Mouse (Mus musculus) megakaryocyte, embryonic 14.5 days (primary cell): Measurements from ENCODE around the gene Crebbp.

ENCODE experiments used
- FLI1 ChIP-seq: IDR thresholded peaks from 2 replicates; pipeline ENCODE4 v1.6.1; 2012; ENCODE audit warnings: low read length, inconsistent platforms, mixed read lengths
- GATA1 ChIP-seq: IDR thresholded peaks from 3 replicates; pipeline ENCODE4 v1.6.1; 2012; ENCODE audit warnings: mixed read lengths, low read length, inconsistent platforms, borderline replicate concordance

- TF ChIP-seq GATA1: no peak
- no peak for TF ChIP-seq FLI1
Measured at GRCm38 (mm10) chr16:4035575-4035974, 178.2 kb downstream of the Crebbp start.
